Mouse (Mus musculus) embryonic facial prominence, embryonic 14.5 days (tissue): Measurements from ENCODE around the gene Paqr5. TPM values are rescaled to one million over a fixed set of nuclear protein-coding genes. Genes with fewer than 3 reads are reported as not detected.
A peak's percentile ranks its signal among the peaks of the same experiment; 100 is the strongest.

Source experiments
- ATAC-seq: fragments of 200-750 bp; cut with Nextera tagmentation; 2 replicates; pipeline ENCODE4 v1.8.0; 2017; ENCODE audit warnings: low read depth, moderate number of reproducible peaks, moderate TSS enrichment
- DNase-seq: peaks from one replicate; pipeline ENCODE4 v3.0.0-alpha.2; 2015; ENCODE audit warnings: low spot score
- H3K27ac ChIP-seq: fragments of 300-500 bp; sonication (generic); replicated peaks from 2 replicates; pipeline ENCODE4 v1.5.1; 2014; ENCODE audit warnings: low read depth, mild to moderate bottlenecking, low read length, moderate library complexity
- H3K27me3 ChIP-seq: fragments of 300-500 bp; sonication (generic); replicated peaks from 2 replicates; pipeline ENCODE4 v1.6.1; 2014; ENCODE audit warnings: low read length; ENCODE audit not compliant: control insufficient read depth, insufficient read depth
- H3K36me3 ChIP-seq: fragments of 300-500 bp; sonication (generic); 2 replicates; pipeline ENCODE4 v1.6.1; 2014; ENCODE audit warnings: low read length, mixed read lengths; ENCODE audit not compliant: control insufficient read depth, insufficient read depth
- H3K4me1 ChIP-seq: fragments of 300-500 bp; sonication (generic); 2 replicates; pipeline ENCODE4 v1.6.1; 2014; ENCODE audit warnings: antibody characterized with exemption, low read length; ENCODE audit not compliant: control insufficient read depth, insufficient read depth
- H3K4me2 ChIP-seq: fragments of 300-500 bp; sonication (generic); 2 replicates; pipeline ENCODE4 v1.6.1; 2014; ENCODE audit warnings: low read depth, mild to moderate bottlenecking, low read length, moderate library complexity, mixed read lengths
- H3K4me3 ChIP-seq: fragments of 300-500 bp; sonication (generic); 2 replicates; pipeline ENCODE4 v1.5.1; 2014; ENCODE audit warnings: low read depth, mild to moderate bottlenecking, low read length
- H3K9ac ChIP-seq: fragments of 300-500 bp; sonication (generic); 2 replicates; pipeline ENCODE4 v1.6.1; 2014; ENCODE audit warnings: low read depth, mild to moderate bottlenecking, low read length, moderate library complexity, mixed read lengths
- H3K9me3 ChIP-seq: fragments of 300-500 bp; sonication (generic); 2 replicates; pipeline ENCODE4 v1.6.1; 2016; ENCODE audit warnings: low read length; ENCODE audit not compliant: control insufficient read depth
- WGBS: fragments of 180-500 bp; shearing (Covaris S2); extraction: QIAGEN DNeasy Blood & Tissue Kit; methylation state at CpG from one replicate; pipeline ENCODE4 v1.1.7; 2014; 5-methylcytosine and 5-hydroxymethylcytosine counted together
- polyA plus RNA-seq: library from polyadenylated mRNA; unstranded; fragments of >200 nt; fragmentation: Nextera tagmentation; extraction: Ambion mirVana; gene quantifications from 2 replicates; pipeline ENCODE4 v1.2.1, GENCODE M21; 2014

Paqr5 gene
- polyA plus RNA-seq, 1 experiment from 2014 or later, result 7.4 TPM

GRCm38 (mm10) chr9:62018229-62019093, 8.2 kb downstream of the Paqr5 start:
- ATAC-seq (no peak), DNase-seq (peak; percentile 16)
- H3K4me1 ChIP-seq, result no peaks in the 10 kb centered on the region
- H3K27ac ChIP-seq, result no peak overlapping the region
- H3K4me3 ChIP-seq, result no peak overlapping the region
- no peaks in the 10 kb centered on the region for H3K27me3 ChIP-seq
- no peak overlapping the region for H3K9ac ChIP-seq
- no peaks in the 10 kb centered on the region for H3K9me3 ChIP-seq
- no peak overlapping the region for H3K4me2 ChIP-seq
- no peaks in the 10 kb centered on the region for H3K36me3 ChIP-seq
- WGBS, result 73% methylated on average over 14 of the region's 14 CpGs

GRCm38 (mm10) chr9:62017329-62017728, 9.3 kb downstream of the Paqr5 start:
- DNase-seq (no peak), ATAC-seq (no peak)
- 79% methylated on average over 6 of the region's 6 CpGs for WGBS
- Histone ChIP-seq H3K9me3 (no peaks in the 10 kb centered on the region), H3K4me2 (no peak overlapping the region), H3K27ac (no peak overlapping the region), H3K4me1 (no peaks in the 10 kb centered on the region), H3K27me3 (no peaks in the 10 kb centered on the region), H3K4me3 (no peak overlapping the region), H3K9ac (no peak overlapping the region), H3K36me3 (no peaks in the 10 kb centered on the region)

- Histone ChIP-seq H3K4me2 (no peak overlapping the region), H3K27me3 (no peaks in the 10 kb centered on the region)
- 58% methylated on average over 3 of the region's 3 CpGs for WGBS
These were observed 11.2 kb downstream of the Paqr5 start for GRCm38 (mm10) chr9:62015504-62015903.

GRCm38 (mm10) chr9:62013316-62014097, 13.1 kb downstream of the Paqr5 start:
- ATAC-seq (no peak), DNase-seq (no peak)
- no peaks in the 10 kb centered on the region for H3K9me3 ChIP-seq
- no peaks in the 10 kb centered on the region for H3K4me1 ChIP-seq
- no peak overlapping the region for H3K9ac ChIP-seq
- WGBS, result 73% methylated on average over 12 of the region's 12 CpGs
- no peak overlapping the region for H3K27ac ChIP-seq
- no peak overlapping the region for H3K4me3 ChIP-seq
- H3K36me3 ChIP-seq, result no peaks in the 10 kb centered on the region
- no peaks in the 10 kb centered on the region for H3K27me3 ChIP-seq
- no peak overlapping the region for H3K4me2 ChIP-seq

More at GRCm38 (mm10) chr9:62015504-62015903, 11.2 kb downstream of the Paqr5 start:
- H3K27ac ChIP-seq, result no peak overlapping the region
- no peak for DNase-seq
- H3K9ac ChIP-seq, result no peak overlapping the region
- no peak for ATAC-seq
- no peaks in the 10 kb centered on the region for H3K36me3 ChIP-seq
- no peaks in the 10 kb centered on the region for H3K9me3 ChIP-seq
- H3K4me1 ChIP-seq, result no peaks in the 10 kb centered on the region
- H3K4me3 ChIP-seq, result no peak overlapping the region

- Histone ChIP-seq H3K4me2 (no peak overlapping the region), H3K36me3 (no peaks in the 10 kb centered on the region), H3K27me3 (no peaks in the 10 kb centered on the region), H3K4me3 (no peak overlapping the region), H3K4me1 (no peaks in the 10 kb centered on the region), H3K9me3 (no peaks in the 10 kb centered on the region), H3K27ac (no peak overlapping the region), H3K9ac (no peak overlapping the region)
- ATAC-seq (no peak), DNase-seq (no peak)
- 82% methylated on average over 5 of the region's 5 CpGs for WGBS
These were observed 18.3 kb downstream of the Paqr5 start for GRCm38 (mm10) chr9:62008360-62008759.

GRCm38 (mm10) chr9:62007028-62007427, 19.6 kb downstream of the Paqr5 start:
- Histone ChIP-seq H3K9ac (no peak overlapping the region), H3K27me3 (no peaks in the 10 kb centered on the region), H3K9me3 (no peaks in the 10 kb centered on the region), H3K27ac (no peak overlapping the region), H3K4me2 (no peak overlapping the region), H3K36me3 (no peaks in the 10 kb centered on the region), H3K4me1 (no peaks in the 10 kb centered on the region), H3K4me3 (no peak overlapping the region)
- ATAC-seq (no peak), DNase-seq (no peak)
- 50% methylated on average over 4 of the region's 4 CpGs for WGBS

- H3K4me3 ChIP-seq, result no peak overlapping the region
- WGBS, result 64% methylated on average over 2 of the region's 2 CpGs
- no peaks in the 10 kb centered on the region for H3K4me1 ChIP-seq
- no peak overlapping the region for H3K9ac ChIP-seq
- no peak overlapping the region for H3K4me2 ChIP-seq
- H3K36me3 ChIP-seq, result no peaks in the 10 kb centered on the region
- DNase-seq (no peak), ATAC-seq (no peak)
- H3K27me3 ChIP-seq, result no peaks in the 10 kb centered on the region
- H3K9me3 ChIP-seq, result no peaks in the 10 kb centered on the region
- H3K27ac ChIP-seq, result no peak overlapping the region
These were observed 23.0 kb downstream of the Paqr5 start for GRCm38 (mm10) chr9:62003611-62004010.

GRCm38 (mm10) chr9:61999653-62000420, 26.8 kb downstream of the Paqr5 start:
- peak; percentile 85 for ATAC-seq
- no peaks in the 10 kb centered on the region for H3K36me3 ChIP-seq
- no peaks in the 10 kb centered on the region for H3K4me1 ChIP-seq
- H3K27me3 ChIP-seq, result no peaks in the 10 kb centered on the region
- no peak overlapping the region for H3K4me3 ChIP-seq
- H3K27ac ChIP-seq, result peak overlapping the region; percentile 10; the same call in 1 of the 2 replicates
- H3K9me3 ChIP-seq, result no peaks in the 10 kb centered on the region
- DNase-seq, result peak; percentile 62
- 80% methylated on average over 6 of the region's 6 CpGs for WGBS
- no peak overlapping the region for H3K4me2 ChIP-seq
- H3K9ac ChIP-seq, result no peak overlapping the region
